Mouse (Mus musculus) kidney, adult 2 months (tissue): ENCODE data around the gene 4931406P16Rik. TPM values are rescaled to one million over a fixed set of nuclear protein-coding genes. Genes with fewer than 3 reads are reported as not detected.
"Not testable (repeated sequence)": the region's sequence is repeated elsewhere in the genome, so short reads cannot be mapped to it uniquely, and the experiment has no call there.

Experiments used
- DNase-seq: peaks from one replicate; pipeline ENCODE4 v3.0.0; 2021
- H3K27ac ChIP-seq: fragments of 200-500 bp; 2 replicates; pipeline ENCODE4 v1.5.1; 2012; ENCODE audit warnings: low read depth, low read length, control low read depth, inconsistent platforms; ENCODE audit not compliant: insufficient read depth
- H3K27me3 ChIP-seq: fragments of 200-500 bp; replicated peaks from 2 replicates; pipeline ENCODE4 v1.6.1; 2012; ENCODE audit warnings: mild to moderate bottlenecking, moderate library complexity, low read length, inconsistent platforms; ENCODE audit not compliant: control insufficient read depth, insufficient read depth
- H3K36me3 ChIP-seq: fragments of 200-500 bp; 2 replicates; pipeline ENCODE4 v1.6.1; 2012; ENCODE audit warnings: mild to moderate bottlenecking, moderate library complexity, low read length, inconsistent platforms; ENCODE audit not compliant: control insufficient read depth, insufficient read depth
- H3K4me1 ChIP-seq: fragments of 200-500 bp; 2 replicates; pipeline ENCODE4 v1.6.1; 2011; ENCODE audit warnings: low read length; ENCODE audit not compliant: control insufficient read depth, insufficient read depth
- H3K4me3 ChIP-seq: fragments of 200-500 bp; 2 replicates; pipeline ENCODE4 v1.5.1; 2011; ENCODE audit warnings: mild to moderate bottlenecking, low read depth, low read length, control low read depth; ENCODE audit not compliant: insufficient read depth
- CTCF ChIP-seq: fragments of 200-500 bp; conservative IDR thresholded peaks from 2 replicates; pipeline ENCODE4 v1.5.1; 2011; ENCODE audit warnings: low read depth, mild to moderate bottlenecking, control low read depth, low read length, moderate library complexity, mixed read lengths; ENCODE audit not compliant: insufficient read depth, insufficient read length
- POLR2A ChIP-seq: fragments of 200-500 bp; IDR thresholded peaks from one replicate; pipeline ENCODE4 v1.6.1; 2011; ENCODE audit warnings: low read depth, low read length, control low read depth
- WGBS: fragments of 180-500 bp; shearing (Covaris S2); methylation state at CpG from one replicate; pipeline ENCODE4 v1.1.7; 2018; 5-methylcytosine and 5-hydroxymethylcytosine counted together
- polyA plus RNA-seq: library from polyadenylated mRNA; depleted of rRNA; stranded (reverse); fragments of >200 nt; gene quantifications from 2 replicates; pipeline ENCODE4 v1.2.3, GENCODE M21; 2012

The 4931406P16Rik gene
- polyA plus RNA-seq, 1 experiment = 24.6 TPM

- DNase-seq = no peak
- TF ChIP-seq POLR2A = no peak
- no peak for TF ChIP-seq CTCF
- no peaks in the 10 kb centered on the region for H3K27me3 ChIP-seq
- H3K36me3 ChIP-seq = peaks cover 8% of the 10 kb centered on the region
- WGBS = 52% methylated on average over 10 of the region's 10 CpGs
- H3K27ac ChIP-seq = no peak overlapping the region
- no peaks in the 10 kb centered on the region for H3K4me1 ChIP-seq
- no peak overlapping the region for H3K4me3 ChIP-seq
These were observed 28.9 kb upstream of the 4931406P16Rik start for GRCm38 (mm10) chr7:34342040-34342793.

DNA sequence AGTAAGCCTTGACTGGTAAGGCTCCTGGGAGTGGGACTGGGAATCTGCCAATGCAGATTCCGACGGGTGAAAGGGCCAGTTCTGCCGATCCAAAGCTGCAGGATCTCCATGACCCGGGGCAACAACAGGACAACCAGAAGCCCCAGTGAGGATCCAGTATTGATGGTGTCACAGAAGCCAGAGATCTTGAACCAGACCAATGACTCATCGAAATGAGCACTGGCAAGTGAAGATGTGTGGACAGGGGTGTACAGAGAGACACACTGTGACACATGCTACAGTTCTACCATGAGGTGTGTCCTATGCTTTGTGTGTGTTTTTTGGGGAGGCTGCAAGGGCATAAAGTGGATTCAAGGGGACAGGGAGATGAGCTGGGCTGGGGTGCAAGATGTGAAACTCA lies 27.5 kb upstream of the 4931406P16Rik start:
- no peak for TF ChIP-seq POLR2A
- TF ChIP-seq CTCF = no peak
- no peak for DNase-seq
- Histone ChIP-seq H3K36me3 (peaks cover 8% of the 10 kb centered on the region), H3K4me1 (no peaks in the 10 kb centered on the region), H3K27ac (no peak overlapping the region), H3K27me3 (no peaks in the 10 kb centered on the region), H3K4me3 (no peak overlapping the region)
- WGBS = 83% methylated on average over 5 of the region's 5 CpGs

DNA sequence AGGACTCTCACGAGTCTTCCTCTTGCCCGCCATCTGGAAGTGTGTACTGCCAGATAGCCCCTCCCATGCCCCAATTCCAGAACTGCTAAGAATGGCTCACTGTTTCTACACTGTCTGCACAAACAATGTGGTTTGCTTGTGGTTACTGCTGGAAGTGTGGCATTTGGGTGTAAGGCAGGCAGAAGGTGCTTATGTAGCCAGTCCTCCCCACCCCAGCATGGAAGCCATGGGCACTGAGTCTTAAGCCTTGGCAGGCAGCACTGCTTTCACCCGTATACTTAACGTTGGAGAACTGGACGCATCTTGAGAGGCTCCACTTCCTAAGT lies 25.8 kb upstream of the 4931406P16Rik start:
- Histone ChIP-seq H3K27ac (no peak overlapping the region), H3K36me3 (peaks cover 3% of the 10 kb centered on the region), H3K27me3 (no peaks in the 10 kb centered on the region), H3K4me3 (no peak overlapping the region), H3K4me1 (no peaks in the 10 kb centered on the region)
- TF ChIP-seq CTCF (no peak), POLR2A (no peak)
- no peak for DNase-seq
- 80% methylated on average over 5 of the region's 5 CpGs for WGBS

DNA sequence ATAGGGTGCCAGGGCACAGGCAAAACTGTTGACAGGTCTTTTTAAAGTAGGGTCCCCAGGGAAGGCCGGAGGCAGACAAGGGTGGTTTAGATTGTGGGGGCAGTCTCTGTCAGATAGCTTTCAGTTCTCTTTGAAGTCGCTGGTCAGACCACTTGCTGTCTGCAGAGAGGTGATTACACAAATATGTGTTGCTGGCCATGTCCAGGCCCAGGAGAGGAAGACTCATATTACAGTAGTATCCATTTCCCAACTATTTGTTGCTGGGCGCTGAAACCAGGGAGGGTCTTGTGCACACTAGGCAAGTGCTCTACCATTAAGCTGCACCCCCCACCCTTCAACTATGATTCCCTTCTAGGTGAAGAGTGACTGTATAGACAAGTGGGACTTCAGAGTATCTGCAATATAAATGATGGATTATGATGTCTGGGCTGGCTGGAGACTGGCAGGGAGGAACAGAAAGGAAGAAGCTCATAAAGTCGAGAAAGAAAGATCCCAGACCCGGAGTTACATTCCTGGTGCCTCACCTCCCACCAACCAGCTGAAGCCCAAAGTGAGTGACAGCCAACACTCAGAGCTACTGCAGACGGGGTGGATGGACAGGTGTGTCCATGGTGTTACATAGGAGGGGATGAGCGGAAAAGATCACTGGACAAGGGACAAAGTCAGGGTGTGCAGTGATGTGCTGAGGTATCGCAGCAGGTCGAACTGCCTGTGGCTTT lies 25.3 kb upstream of the 4931406P16Rik start:
- Histone ChIP-seq H3K4me1 (no peaks in the 10 kb centered on the region), H3K27ac (no peak overlapping the region), H3K27me3 (no peaks in the 10 kb centered on the region), H3K36me3 (peaks cover 1% of the 10 kb centered on the region), H3K4me3 (no peak overlapping the region)
- TF ChIP-seq POLR2A (no peak), CTCF (no peak)
- WGBS = 61% methylated on average over 9 of the region's 9 CpGs
- DNase-seq = no peak

DNA sequence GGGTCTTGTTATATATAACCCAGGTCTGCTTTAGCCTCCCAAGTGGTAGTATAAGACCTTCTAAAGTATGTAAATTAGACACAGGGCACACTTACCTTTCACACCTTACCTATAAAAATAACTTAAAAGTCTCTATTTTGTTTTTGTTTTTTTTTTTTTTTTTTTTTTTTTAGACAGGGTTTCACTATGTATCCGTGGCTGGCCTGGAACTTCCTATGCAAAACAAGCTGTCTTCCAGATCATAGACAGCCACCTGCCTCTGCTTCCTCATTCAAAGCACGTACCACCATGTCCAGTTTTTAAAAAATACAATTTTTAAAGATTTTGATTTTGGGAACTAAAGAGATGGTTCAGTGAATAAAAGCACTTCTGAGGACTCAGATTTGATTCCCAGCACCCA lies 23.9 kb upstream of the 4931406P16Rik start:
- H3K27me3 ChIP-seq = no peaks in the 10 kb centered on the region

DNA sequence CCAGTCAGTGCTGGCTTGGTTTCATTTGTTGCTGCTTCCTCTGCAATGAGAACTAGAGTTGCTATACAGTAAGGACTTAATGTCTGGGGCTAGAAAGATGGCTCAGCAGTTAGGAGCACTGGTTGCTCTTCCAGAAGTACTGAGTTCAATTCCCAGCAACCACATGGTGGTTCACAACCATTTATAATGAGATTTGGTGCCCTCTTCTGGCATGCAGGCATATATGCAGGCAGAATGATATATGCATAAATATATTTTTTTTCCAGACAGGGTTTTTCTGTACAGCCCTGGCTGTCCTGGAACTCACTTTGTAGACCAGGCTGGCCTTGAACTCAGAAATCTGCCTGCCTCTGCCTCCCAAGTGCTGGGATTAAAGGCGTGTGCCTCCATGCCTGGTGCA lies 23.2 kb upstream of the 4931406P16Rik start:
- DNase-seq, H3K27ac ChIP-seq, H3K36me3 ChIP-seq, H3K27me3 ChIP-seq, H3K4me3 ChIP-seq, H3K4me1 ChIP-seq: not testable (repeated sequence)
- WGBS = 97% methylated on average over 1 of the region's 1 CpGs

More for the DNA sequence above, 23.9 kb upstream of the 4931406P16Rik start:
- Histone ChIP-seq H3K4me1 (no peaks in the 10 kb centered on the region), H3K4me3 (no peak overlapping the region), H3K27ac (no peak overlapping the region), H3K36me3 (peaks cover 1% of the 10 kb centered on the region)
- WGBS = 76% methylated on average over 2 of the region's 2 CpGs
- TF ChIP-seq CTCF (no peak), POLR2A (no peak)
- no peak for DNase-seq

DNA sequence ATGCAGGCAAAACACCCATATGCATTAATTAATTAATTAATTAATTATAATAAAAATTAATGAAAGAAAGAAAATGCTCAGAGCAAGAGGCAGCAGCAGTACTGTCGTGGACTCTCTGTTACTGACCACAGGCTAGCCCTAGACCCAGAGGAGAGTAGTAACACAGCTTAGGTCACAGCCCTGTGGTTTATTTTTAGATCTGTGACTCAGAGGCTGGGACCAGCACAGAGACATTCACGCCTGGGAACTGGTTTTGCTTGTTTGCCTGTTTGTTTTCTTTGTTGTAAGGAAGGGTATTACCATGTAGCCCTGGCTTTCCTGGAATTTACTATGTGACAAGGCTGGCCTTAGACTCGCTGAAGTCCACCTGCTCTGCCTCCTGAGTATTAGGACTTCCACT lies 14.1 kb upstream of the 4931406P16Rik start:
- no peak overlapping the region for H3K4me3 ChIP-seq
- H3K27me3 ChIP-seq = no peaks in the 10 kb centered on the region
- TF ChIP-seq CTCF (no peak), POLR2A (no peak)
- peak; percentile 54 for DNase-seq
- H3K4me1 ChIP-seq = 0 out of 2 replicates have a peak, but pooled peaks cover 2% of the 10 kb centered on the region
- no peaks in the 10 kb centered on the region for H3K36me3 ChIP-seq
- H3K27ac ChIP-seq = peak overlapping the region; percentile 35; the same call in 1 of the 2 replicates
- WGBS = 41% methylated on average over 3 of the region's 3 CpGs

DNA sequence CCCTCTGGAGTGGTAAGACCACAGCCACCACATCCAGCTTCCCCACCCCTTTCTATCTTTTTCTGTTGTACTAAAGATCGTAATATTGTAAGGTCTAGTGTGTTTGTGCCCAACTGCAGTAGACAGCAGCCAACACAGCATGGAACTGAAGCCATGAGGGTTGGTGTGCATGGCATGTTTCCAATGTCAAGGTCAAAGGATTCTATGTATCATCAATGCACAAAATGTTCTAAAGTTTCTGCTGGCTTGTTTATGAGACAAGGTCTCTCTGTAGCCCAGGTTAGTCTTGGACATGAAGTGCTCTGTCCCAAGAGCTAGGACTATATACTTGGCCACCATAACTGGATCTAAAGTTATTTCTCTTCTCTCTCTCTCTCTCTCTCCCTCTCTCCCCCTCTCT lies 11.5 kb upstream of the 4931406P16Rik start:
- Histone ChIP-seq H3K4me3 (no peak overlapping the region), H3K36me3 (no peaks in the 10 kb centered on the region), H3K27me3 (no peaks in the 10 kb centered on the region), H3K4me1 (0 out of 2 replicates have a peak, but pooled peaks cover 2% of the 10 kb centered on the region), H3K27ac (no peak overlapping the region)
- TF ChIP-seq CTCF = no peak
- TF ChIP-seq POLR2A = no peak
- DNase-seq = no peak
- 95% methylated on average over 1 of the region's 1 CpGs for WGBS
